Mouse (Mus musculus) midbrain, embryonic 16.5 days (tissue): ENCODE results near the gene Adam33. TPM values are rescaled to one million over a fixed set of nuclear protein-coding genes. Genes with fewer than 3 reads are reported as not detected.
"Not testable (repeated sequence)": the region's sequence is repeated elsewhere in the genome, so short reads cannot be mapped to it uniquely, and the experiment has no call there.

ENCODE experiments used
- ATAC-seq: fragments of 200-750 bp; cut with Nextera tagmentation; 2 replicates; pipeline ENCODE4 v1.8.0; 2017; ENCODE audit warnings: moderate TSS enrichment
- H3K27ac ChIP-seq: fragments of 300-500 bp; sonication (generic); 2 replicates; pipeline ENCODE4 v1.5.1; 2014; ENCODE audit warnings: mild to moderate bottlenecking, low read length, mixed read lengths
- H3K27me3 ChIP-seq: fragments of 300-500 bp; sonication (generic); 2 replicates; pipeline ENCODE4 v1.6.1; 2014; ENCODE audit warnings: low read depth, low read length, mixed read lengths; ENCODE audit not compliant: control insufficient read depth, insufficient read depth
- H3K36me3 ChIP-seq: fragments of 300-500 bp; sonication (generic); 2 replicates; pipeline ENCODE4 v1.6.1; 2014; ENCODE audit warnings: mild to moderate bottlenecking, low read length, moderate library complexity, mixed read lengths; ENCODE audit not compliant: control insufficient read depth, insufficient read depth
- H3K4me1 ChIP-seq: fragments of 300-500 bp; sonication (generic); 2 replicates; pipeline ENCODE4 v1.6.1; 2014; ENCODE audit warnings: mild to moderate bottlenecking, low read length, mixed read lengths; ENCODE audit not compliant: control insufficient read depth, insufficient read depth
- H3K4me2 ChIP-seq: fragments of 300-500 bp; sonication (generic); 2 replicates; pipeline ENCODE4 v1.6.1; 2014; ENCODE audit warnings: mild to moderate bottlenecking, low read length, mixed read lengths
- H3K4me3 ChIP-seq: fragments of 300-500 bp; sonication (generic); 2 replicates; pipeline ENCODE4 v1.5.1; 2014; ENCODE audit warnings: low read depth, mild to moderate bottlenecking, low read length, moderate library complexity, mixed read lengths
- H3K9ac ChIP-seq: fragments of 300-500 bp; sonication (generic); 2 replicates; pipeline ENCODE4 v1.6.1; 2014; ENCODE audit warnings: low read depth, low read length, mixed read lengths
- H3K9me3 ChIP-seq: fragments of 300-500 bp; sonication (generic); replicated peaks from 2 replicates; pipeline ENCODE4 v1.6.1; 2014; ENCODE audit warnings: mild to moderate bottlenecking, low read length, mixed read lengths; ENCODE audit not compliant: control insufficient read depth, poor library complexity, severe bottlenecking
- WGBS: fragments of 180-500 bp; shearing (Covaris S2); extraction: QIAGEN DNeasy Blood & Tissue Kit; methylation state at CpG from one replicate; pipeline ENCODE4 v1.1.7; 2014; 5-methylcytosine and 5-hydroxymethylcytosine counted together
- polyA plus RNA-seq: library from polyadenylated mRNA; unstranded; fragments of >200 nt; fragmentation: Nextera tagmentation; extraction: Ambion mirVana; gene quantifications from 2 replicates; pipeline ENCODE4 v1.2.1, GENCODE M21; 2015

The Adam33 gene
- polyA plus RNA-seq, 1 experiment from 2014 or later, result 1.5 TPM

GRCm38 (mm10) chr2:131038675-131039074 is 24.9 kb downstream of the Adam33 start:
- Histone ChIP-seq H3K4me2 (no peak overlapping the region), H3K4me1 (peaks cover 10% of the 10 kb centered on the region), H3K27ac (no peak overlapping the region), H3K9ac (no peak overlapping the region), H3K36me3 (no peaks in the 10 kb centered on the region), H3K4me3 (no peak overlapping the region), H3K27me3 (peaks cover 9% of the 10 kb centered on the region), H3K9me3 (no peaks in the 10 kb centered on the region)
- 93% methylated on average over 5 of the region's 5 CpGs for WGBS
- ATAC-seq, result no peak

GRCm38 (mm10) chr2:131038197-131038596 is 25.4 kb downstream of the Adam33 start:
- no peak overlapping the region for H3K4me3 ChIP-seq

GRCm38 (mm10) chr2:131037226-131037990 is 26.2 kb downstream of the Adam33 start:
- no peak for ATAC-seq
- H3K4me1 ChIP-seq, result peaks cover 10% of the 10 kb centered on the region
- H3K27me3 ChIP-seq, result peaks cover 6% of the 10 kb centered on the region
- H3K9ac ChIP-seq, result no peak overlapping the region
- H3K9me3 ChIP-seq, result no peaks in the 10 kb centered on the region
- 72% methylated on average over 17 of the region's 17 CpGs for WGBS
- H3K4me2 ChIP-seq, result no peak overlapping the region
- H3K4me3 ChIP-seq, result no peak overlapping the region
- no peaks in the 10 kb centered on the region for H3K36me3 ChIP-seq
- no peak overlapping the region for H3K27ac ChIP-seq

More at GRCm38 (mm10) chr2:131038197-131038596, 25.4 kb downstream of the Adam33 start:
- no peak for ATAC-seq
- Histone ChIP-seq H3K27me3 (peaks cover 9% of the 10 kb centered on the region), H3K9me3 (no peaks in the 10 kb centered on the region), H3K4me1 (peaks cover 10% of the 10 kb centered on the region), H3K4me2 (no peak overlapping the region), H3K27ac (no peak overlapping the region), H3K9ac (no peak overlapping the region), H3K36me3 (no peaks in the 10 kb centered on the region)
- WGBS, result 91% methylated on average over 6 of the region's 6 CpGs

- H3K9ac ChIP-seq, result no peak overlapping the region
- no peak overlapping the region for H3K27ac ChIP-seq
- no peaks in the 10 kb centered on the region; the same call in 1 of the 2 replicates for H3K27me3 ChIP-seq
- H3K4me1 ChIP-seq, result peaks cover 7% of the 10 kb centered on the region
- ATAC-seq, result no peak
- H3K4me3 ChIP-seq, result no peak overlapping the region
- no peak overlapping the region for H3K4me2 ChIP-seq
- no peaks in the 10 kb centered on the region for H3K9me3 ChIP-seq
- no peaks in the 10 kb centered on the region for H3K36me3 ChIP-seq
Observed at GRCm38 (mm10) chr2:131036757-131037156, 26.9 kb downstream of the Adam33 start.

- 94% methylated on average over 2 of the region's 2 CpGs for WGBS
- no peak for ATAC-seq
- H3K27ac ChIP-seq, result no peak overlapping the region
Observed at GRCm38 (mm10) chr2:131036343-131036742, 27.3 kb downstream of the Adam33 start.

GRCm38 (mm10) chr2:131031406-131031805 is 32.2 kb downstream of the Adam33 start:
- H3K9me3 ChIP-seq, ATAC-seq, H3K4me2 ChIP-seq, H3K4me1 ChIP-seq, H3K27me3 ChIP-seq, H3K27ac ChIP-seq, H3K4me3 ChIP-seq, H3K9ac ChIP-seq, H3K36me3 ChIP-seq: not testable (repeated sequence)
- 59% methylated on average over 1 of the region's 1 CpGs for WGBS

More at GRCm38 (mm10) chr2:131036343-131036742, 27.3 kb downstream of the Adam33 start:
- Histone ChIP-seq H3K9me3 (no peaks in the 10 kb centered on the region), H3K4me2 (no peak overlapping the region), H3K27me3 (no peaks in the 10 kb centered on the region; the same call in 1 of the 2 replicates), H3K36me3 (no peaks in the 10 kb centered on the region), H3K4me1 (peaks cover 6% of the 10 kb centered on the region), H3K9ac (no peak overlapping the region), H3K4me3 (no peak overlapping the region)

- ATAC-seq, result no peak
- H3K4me1 ChIP-seq, result no peaks in the 10 kb centered on the region
- no peaks in the 10 kb centered on the region for H3K27me3 ChIP-seq
- H3K36me3 ChIP-seq, result peaks cover 2% of the 10 kb centered on the region; the same call in 1 of the 2 replicates
- no peak overlapping the region for H3K9ac ChIP-seq
- no peak overlapping the region for H3K4me3 ChIP-seq
- H3K4me2 ChIP-seq, result no peak overlapping the region
- H3K27ac ChIP-seq, result no peak overlapping the region
- H3K9me3 ChIP-seq, result no peaks in the 10 kb centered on the region
- 89% methylated on average over 1 of the region's 1 CpGs for WGBS
Observed at GRCm38 (mm10) chr2:131030998-131031397, 32.6 kb downstream of the Adam33 start.

- H3K9me3 ChIP-seq, result no peaks in the 10 kb centered on the region
- H3K27me3 ChIP-seq, result no peaks in the 10 kb centered on the region
- no peaks in the 10 kb centered on the region for H3K4me1 ChIP-seq
- no peak overlapping the region for H3K4me3 ChIP-seq
- WGBS, result 93% methylated on average over 2 of the region's 2 CpGs
- H3K36me3 ChIP-seq, result peaks cover 6% of the 10 kb centered on the region; the same call in 1 of the 2 replicates
- ATAC-seq, result no peak
- no peak overlapping the region for H3K27ac ChIP-seq
- H3K9ac ChIP-seq, result no peak overlapping the region
- H3K4me2 ChIP-seq, result no peak overlapping the region
Observed at GRCm38 (mm10) chr2:131030561-131030960, 33.1 kb downstream of the Adam33 start.

- H3K36me3 ChIP-seq, result peaks cover 12% of the 10 kb centered on the region
- no peak overlapping the region for H3K27ac ChIP-seq
- H3K9ac ChIP-seq, result no peak overlapping the region
- no peak overlapping the region for H3K4me2 ChIP-seq
- no peak for ATAC-seq
- no peak overlapping the region for H3K4me3 ChIP-seq
- no peaks in the 10 kb centered on the region for H3K4me1 ChIP-seq
- no peaks in the 10 kb centered on the region for H3K9me3 ChIP-seq
- no peaks in the 10 kb centered on the region for H3K27me3 ChIP-seq
- WGBS, result 81% methylated on average over 9 of the region's 9 CpGs
Observed at GRCm38 (mm10) chr2:131029065-131029935, 34.3 kb downstream of the Adam33 start.
